Mouse (Mus musculus): Measurements from ENCODE around the gene Ak1. TPM values are rescaled to one million over a fixed set of nuclear protein-coding genes. Genes with fewer than 3 reads are reported as not detected.

The Ak1 gene
- polyA plus RNA-seq, 1 experiment from 2014 or later = 35.7 TPM

- peaks cover 37% of the 10 kb centered on the region for H3K4me1 ChIP-seq
- 83% methylated on average over 3 of the region's 3 CpGs for WGBS
- peak overlapping the region; percentile 89 for H3K27ac ChIP-seq
- no peaks in the 10 kb centered on the region for H3K36me3 ChIP-seq
- H3K27me3 ChIP-seq (ENCODE audit: low read depth, poor library complexity, severe bottlenecking) = no peaks in the 10 kb centered on the region
- no peak overlapping the region for H3K4me3 ChIP-seq
- DNase-seq (ENCODE audit: low spot score) = no peak
- no peaks in the 10 kb centered on the region for H3K9me3 ChIP-seq (replicated peaks)
These were observed 33.8 kb downstream of the Ak1 start for GRCm38 (mm10) chr2:32655394-32655744.

DNA sequence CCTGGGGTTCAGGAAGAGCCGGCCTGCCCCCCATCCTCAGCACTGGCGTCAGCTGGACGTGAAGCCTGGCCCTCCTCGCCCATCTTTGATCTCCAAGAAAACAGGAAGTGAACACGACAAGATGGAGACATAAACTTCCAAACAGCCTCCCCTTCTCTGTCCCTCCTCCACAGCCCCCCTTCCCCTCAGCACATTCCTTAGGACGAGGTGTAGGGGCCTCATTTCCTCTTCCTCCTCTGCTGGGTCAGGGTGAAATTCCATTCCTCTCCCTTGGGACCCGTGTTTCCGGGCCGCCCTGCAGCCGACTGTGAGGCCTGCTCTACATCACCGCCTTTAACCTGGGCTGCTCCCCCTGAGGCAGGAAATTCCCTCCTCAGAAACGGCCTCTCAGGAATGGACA, 34.3 kb downstream of the Ak1 start:
- 31% methylated on average over 12 of the region's 12 CpGs for WGBS
- no peaks in the 10 kb centered on the region for H3K9me3 ChIP-seq (replicated peaks)
- peak overlapping the region; percentile 89 for H3K27ac ChIP-seq
- no peaks in the 10 kb centered on the region for H3K27me3 ChIP-seq (ENCODE audit: low read depth, poor library complexity, severe bottlenecking)
- H3K4me1 ChIP-seq = peaks cover 37% of the 10 kb centered on the region
- DNase-seq (ENCODE audit: low spot score) = peak; percentile 70
- H3K36me3 ChIP-seq = no peaks in the 10 kb centered on the region
- no peak overlapping the region for H3K4me3 ChIP-seq

GRCm38 (mm10) chr2:32658873-32659272, 37.3 kb downstream of the Ak1 start:
- H3K36me3 ChIP-seq = no peaks in the 10 kb centered on the region
- no peak overlapping the region for H3K4me3 ChIP-seq
- no peak for DNase-seq (ENCODE audit: low spot score)
- H3K4me1 ChIP-seq = peaks cover 41% of the 10 kb centered on the region
- peak overlapping the region; percentile 4; the same call in 1 of the 2 replicates for H3K27ac ChIP-seq
- no peaks in the 10 kb centered on the region for H3K9me3 ChIP-seq (replicated peaks)
- H3K27me3 ChIP-seq (ENCODE audit: low read depth, poor library complexity, severe bottlenecking) = no peaks in the 10 kb centered on the region
- WGBS = 94% methylated on average over 2 of the region's 2 CpGs

GRCm38 (mm10) chr2:32661509-32662107, 40.0 kb downstream of the Ak1 start:
- 39% methylated on average over 7 of the region's 7 CpGs for WGBS

GRCm38 (mm10) chr2:32662291-32662690, 40.7 kb downstream of the Ak1 start:
- DNase-seq (ENCODE audit: low spot score) = no peak
- H3K27me3 ChIP-seq (ENCODE audit: low read depth, poor library complexity, severe bottlenecking) = no peaks in the 10 kb centered on the region
- WGBS = 65% methylated on average over 5 of the region's 5 CpGs
- H3K4me3 ChIP-seq = no peak overlapping the region
- H3K36me3 ChIP-seq = no peaks in the 10 kb centered on the region
- no peaks in the 10 kb centered on the region for H3K9me3 ChIP-seq (replicated peaks)
- peaks cover 22% of the 10 kb centered on the region for H3K4me1 ChIP-seq
- peak overlapping the region; percentile 63 for H3K27ac ChIP-seq

More at GRCm38 (mm10) chr2:32661509-32662107, 40.0 kb downstream of the Ak1 start:
- Histone ChIP-seq H3K27ac (peak overlapping the region; percentile 63), H3K36me3 (no peaks in the 10 kb centered on the region), H3K4me1 (peaks cover 22% of the 10 kb centered on the region), H3K9me3 (replicated peaks) (no peaks in the 10 kb centered on the region), H3K4me3 (no peak overlapping the region), H3K27me3 (ENCODE audit: low read depth, poor library complexity, severe bottlenecking) (no peaks in the 10 kb centered on the region)
- DNase-seq (ENCODE audit: low spot score) = no peak

DNA sequence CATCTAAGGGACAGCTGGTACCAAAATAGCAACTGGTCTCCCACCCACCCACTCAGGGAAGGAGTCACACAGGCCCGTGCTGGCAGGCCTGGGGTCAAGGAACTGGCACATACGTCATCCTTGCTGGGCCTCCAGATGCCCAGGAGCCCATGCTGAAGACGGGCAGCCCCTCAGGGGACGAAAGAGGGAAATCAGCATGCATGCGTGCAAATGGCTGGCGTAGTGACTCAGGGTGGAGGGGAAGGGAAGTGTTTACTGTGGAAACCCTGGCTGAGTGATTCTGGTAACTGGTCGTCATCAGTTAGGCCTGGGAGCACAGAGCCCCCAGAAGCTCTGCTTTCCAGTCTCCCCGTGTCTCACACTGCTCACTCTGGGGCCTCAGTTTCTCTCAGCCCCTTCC, 43.8 kb downstream of the Ak1 start:
- Histone ChIP-seq H3K36me3 (no peaks in the 10 kb centered on the region), H3K9me3 (replicated peaks) (no peaks in the 10 kb centered on the region), H3K4me3 (no peak overlapping the region), H3K4me1 (peaks cover 24% of the 10 kb centered on the region), H3K27ac (no peak overlapping the region; the same call in 1 of the 2 replicates), H3K27me3 (ENCODE audit: low read depth, poor library complexity, severe bottlenecking) (no peaks in the 10 kb centered on the region)
- no peak for DNase-seq (ENCODE audit: low spot score)
- WGBS = 75% methylated on average over 8 of the region's 8 CpGs

DNA sequence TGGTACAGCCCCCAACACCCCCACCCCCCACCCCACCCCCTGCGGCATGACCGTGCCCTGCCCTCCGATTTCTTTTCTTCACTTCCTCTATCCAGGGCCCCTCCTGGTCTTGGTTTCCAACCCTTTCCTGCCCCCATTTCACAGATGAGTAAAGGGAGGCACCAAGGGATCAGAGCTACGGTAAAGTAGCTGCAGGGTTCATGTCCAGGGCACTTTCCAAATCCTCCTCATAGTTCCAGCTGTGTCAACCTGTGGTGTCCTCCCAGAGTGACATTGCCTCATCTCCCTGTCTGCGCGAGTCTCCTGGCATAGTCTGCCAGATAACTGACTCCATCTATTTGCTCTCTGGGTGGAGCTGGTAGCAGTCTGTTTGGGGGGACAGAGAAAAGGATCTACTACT, 44.3 kb downstream of the Ak1 start:
- no peaks in the 10 kb centered on the region for H3K36me3 ChIP-seq
- H3K4me1 ChIP-seq = peaks cover 24% of the 10 kb centered on the region
- H3K9me3 ChIP-seq (replicated peaks) = no peaks in the 10 kb centered on the region
- H3K27ac ChIP-seq = no peak overlapping the region; the same call in 1 of the 2 replicates
- no peak overlapping the region for H3K4me3 ChIP-seq
- H3K27me3 ChIP-seq (ENCODE audit: low read depth, poor library complexity, severe bottlenecking) = no peaks in the 10 kb centered on the region
- WGBS = 89% methylated on average over 6 of the region's 6 CpGs
- DNase-seq (ENCODE audit: low spot score) = no peak

GRCm38 (mm10) chr2:32667775-32668174, 46.2 kb downstream of the Ak1 start:
- H3K9me3 ChIP-seq (replicated peaks) = no peaks in the 10 kb centered on the region

GRCm38 (mm10) chr2:32668176-32668575, 46.6 kb downstream of the Ak1 start:
- H3K36me3 ChIP-seq = peaks cover 5% of the 10 kb centered on the region; the same call in 1 of the 2 replicates
- no peaks in the 10 kb centered on the region for H3K9me3 ChIP-seq (replicated peaks)
- H3K27ac ChIP-seq = peak overlapping the region; percentile 64; the same call in 1 of the 2 replicates
- H3K4me3 ChIP-seq = no peak overlapping the region
- H3K4me1 ChIP-seq = peaks cover 12% of the 10 kb centered on the region
- no peak for DNase-seq (ENCODE audit: low spot score)
- H3K27me3 ChIP-seq (ENCODE audit: low read depth, poor library complexity, severe bottlenecking) = no peaks in the 10 kb centered on the region
- 91% methylated on average over 7 of the region's 7 CpGs for WGBS

More at GRCm38 (mm10) chr2:32667775-32668174, 46.2 kb downstream of the Ak1 start:
- DNase-seq (ENCODE audit: low spot score) = no peak
- Histone ChIP-seq H3K4me1 (peaks cover 11% of the 10 kb centered on the region), H3K27me3 (ENCODE audit: low read depth, poor library complexity, severe bottlenecking) (no peaks in the 10 kb centered on the region), H3K4me3 (no peak overlapping the region), H3K27ac (peak overlapping the region; percentile 64), H3K36me3 (peaks cover 2% of the 10 kb centered on the region; the same call in 1 of the 2 replicates)
- 68% methylated on average over 11 of the region's 11 CpGs for WGBS

GRCm38 (mm10) chr2:32669876-32670275, 48.3 kb downstream of the Ak1 start:
- H3K36me3 ChIP-seq = peaks cover 10% of the 10 kb centered on the region; the same call in 1 of the 2 replicates
- no peaks in the 10 kb centered on the region for H3K9me3 ChIP-seq (replicated peaks)
- H3K27me3 ChIP-seq (ENCODE audit: low read depth, poor library complexity, severe bottlenecking) = no peaks in the 10 kb centered on the region
- no peak overlapping the region for H3K27ac ChIP-seq
- peaks cover 17% of the 10 kb centered on the region for H3K4me1 ChIP-seq
- 54% methylated on average over 3 of the region's 3 CpGs for WGBS
- no peak overlapping the region for H3K4me3 ChIP-seq
- no peak for DNase-seq (ENCODE audit: low spot score)

DNA sequence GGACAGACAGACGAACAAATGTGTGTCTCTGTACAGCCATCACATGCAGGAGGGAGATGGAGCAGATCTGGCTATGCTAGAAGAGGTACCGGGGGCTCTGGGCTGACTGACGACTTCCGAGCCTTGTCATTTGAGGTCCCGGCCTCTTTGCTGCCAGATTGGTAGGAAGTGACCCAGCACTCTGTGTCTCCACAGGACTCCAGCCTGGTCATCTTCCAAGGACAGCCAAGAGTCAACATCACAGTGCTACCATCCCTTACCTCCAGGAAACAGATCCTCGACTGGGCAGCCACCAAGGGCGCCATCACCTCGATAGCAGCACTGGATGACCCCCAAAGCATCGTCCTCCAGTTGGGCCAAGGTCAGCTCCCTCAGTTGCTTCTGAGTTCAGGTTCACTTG, 49.6 kb downstream of the Ak1 start:
- H3K27me3 ChIP-seq (ENCODE audit: low read depth, poor library complexity, severe bottlenecking) = no peaks in the 10 kb centered on the region
- WGBS = 92% methylated on average over 9 of the region's 9 CpGs
- H3K4me3 ChIP-seq = no peak overlapping the region
- peaks cover 13% of the 10 kb centered on the region for H3K4me1 ChIP-seq
- no peak overlapping the region for H3K27ac ChIP-seq
- no peaks in the 10 kb centered on the region for H3K9me3 ChIP-seq (replicated peaks)
- no peak for DNase-seq (ENCODE audit: low spot score)
- peaks cover 13% of the 10 kb centered on the region; the same call in 1 of the 2 replicates for H3K36me3 ChIP-seq

DNA sequence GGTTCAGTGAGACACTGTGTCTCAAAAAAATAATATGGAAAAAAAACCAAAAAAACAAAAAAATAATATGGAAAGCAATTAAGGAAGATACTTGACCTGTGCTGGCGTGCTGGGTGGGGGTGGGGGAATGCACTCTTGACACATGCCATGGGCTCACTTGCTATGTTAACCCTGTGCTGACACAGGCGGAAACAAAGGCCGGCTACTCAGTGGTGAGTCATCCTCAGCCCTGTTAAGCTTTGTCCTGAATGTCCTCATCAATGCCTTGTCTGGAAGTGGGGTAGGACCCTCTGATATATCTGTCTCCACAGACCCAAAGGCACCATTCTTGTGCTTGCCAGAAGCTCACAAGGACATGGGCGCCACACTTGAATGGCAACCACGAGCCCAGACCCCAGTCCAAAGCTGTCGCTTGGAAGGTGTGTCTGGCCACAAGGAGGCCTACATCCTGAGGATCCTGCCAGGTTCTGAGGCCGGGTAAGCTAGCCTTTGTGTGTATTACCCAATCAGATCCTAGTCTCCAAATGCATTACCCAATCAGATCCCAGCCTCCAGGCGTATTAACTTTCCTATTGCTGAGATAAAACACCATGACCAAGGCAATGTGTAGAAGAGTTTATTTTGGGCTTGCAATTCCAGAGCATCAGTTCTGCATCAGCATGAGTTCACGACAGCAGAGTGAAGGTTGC, 50.5 kb downstream of the Ak1 start:
- H3K27ac ChIP-seq = no peak overlapping the region

GRCm38 (mm10) chr2:32673176-32673917, 51.8 kb downstream of the Ak1 start:
- no peaks in the 10 kb centered on the region for H3K9me3 ChIP-seq (replicated peaks)
- DNase-seq (ENCODE audit: low spot score) = no peak
- H3K4me1 ChIP-seq = peaks cover 10% of the 10 kb centered on the region
- no peaks in the 10 kb centered on the region for H3K27me3 ChIP-seq (ENCODE audit: low read depth, poor library complexity, severe bottlenecking)
- WGBS = 83% methylated on average over 16 of the region's 16 CpGs
- H3K36me3 ChIP-seq = peaks cover 23% of the 10 kb centered on the region; the same call in 1 of the 2 replicates
- 0 out of 2 replicates have a peak overlapping the region, but pooled peaks have one; percentile 4 for H3K27ac ChIP-seq
- H3K4me3 ChIP-seq = no peak overlapping the region

More for the DNA sequence above, 50.5 kb downstream of the Ak1 start:
- Histone ChIP-seq H3K36me3 (peaks cover 15% of the 10 kb centered on the region; the same call in 1 of the 2 replicates), H3K27me3 (ENCODE audit: low read depth, poor library complexity, severe bottlenecking) (no peaks in the 10 kb centered on the region), H3K4me3 (no peak overlapping the region), H3K9me3 (replicated peaks) (no peaks in the 10 kb centered on the region), H3K4me1 (peaks cover 13% of the 10 kb centered on the region)
- DNase-seq (ENCODE audit: low spot score) = no peak
- WGBS = 75% methylated on average over 9 of the region's 9 CpGs
